Mouse (Mus musculus): ENCODE results near the gene Smdt1.
"Not testable (repeated sequence)": the region's sequence is repeated elsewhere in the genome, so short reads cannot be mapped to it uniquely, and the experiment has no call there.

DNA sequence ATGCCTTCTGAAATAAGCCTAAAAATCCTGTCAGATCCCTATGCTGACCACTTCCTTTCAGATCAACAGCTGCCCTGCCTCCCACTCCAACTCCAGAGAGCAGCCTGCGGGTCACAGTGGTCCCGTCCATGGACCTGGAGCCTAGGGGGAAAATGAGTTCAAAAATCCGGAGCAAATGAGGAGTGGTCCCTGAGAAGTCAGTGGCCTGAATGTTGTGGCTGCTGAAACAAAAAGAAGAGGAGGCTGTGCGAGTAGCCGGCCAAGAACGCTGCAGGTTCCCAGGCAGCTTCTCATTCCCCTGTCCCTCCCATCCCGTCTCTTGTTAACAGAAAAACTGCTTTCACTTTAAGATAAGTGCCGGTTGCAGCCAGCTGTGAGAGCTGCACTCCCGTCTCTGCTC lies 25.8 kb downstream of the Smdt1 start:
- not testable (repeated sequence) for TF ChIP-seq POLR2A (IDR thresholded peaks at IDR 0.05; ENCODE audit: control insufficient read depth, extremely low read depth, insufficient read depth, low read length, poor library complexity); CTCF (IDR thresholded peaks at IDR 0.05; ENCODE audit: borderline replicate concordance, control insufficient read depth, extremely low read depth, insufficient read depth, low read length, poor library complexity)

Data from thymus, adult 2 months (tissue).